Mouse (Mus musculus) hindbrain, embryonic 12.5 days (tissue): ENCODE results near the gene Rpl6. TPM values are rescaled to one million over a fixed set of nuclear protein-coding genes. Genes with fewer than 3 reads are reported as not detected.

Source experiments
- ATAC-seq: fragments of 200-750 bp; cut with Nextera tagmentation; 2 replicates; pipeline ENCODE4 v1.8.0; 2017; ENCODE audit warnings: moderate TSS enrichment; ENCODE audit not compliant: low FRiP score
- H3K27ac ChIP-seq: fragments of 300-500 bp; sonication (generic); 2 replicates; pipeline ENCODE4 v1.5.1; 2016; ENCODE audit warnings: mild to moderate bottlenecking
- H3K27me3 ChIP-seq: fragments of 300-500 bp; sonication (generic); 2 replicates; pipeline ENCODE4 v1.6.1; 2016; ENCODE audit warnings: mild to moderate bottlenecking
- H3K36me3 ChIP-seq: fragments of 300-500 bp; sonication (generic); 2 replicates; pipeline ENCODE4 v1.6.1; 2016; ENCODE audit warnings: mild to moderate bottlenecking
- H3K4me1 ChIP-seq: fragments of 300-500 bp; sonication (generic); 2 replicates; pipeline ENCODE4 v1.6.1; 2016
- H3K4me2 ChIP-seq: fragments of 300-500 bp; sonication (generic); replicated peaks from 2 replicates; pipeline ENCODE4 v1.6.1; 2016; ENCODE audit warnings: mild to moderate bottlenecking
- H3K4me3 ChIP-seq: fragments of 300-500 bp; sonication (generic); 2 replicates; pipeline ENCODE4 v1.5.1; 2016; ENCODE audit warnings: mild to moderate bottlenecking
- H3K9ac ChIP-seq: fragments of 300-500 bp; sonication (generic); 2 replicates; pipeline ENCODE4 v1.6.1; 2016; ENCODE audit warnings: mild to moderate bottlenecking, moderate library complexity
- H3K9me3 ChIP-seq: fragments of 300-500 bp; sonication (generic); replicated peaks from 2 replicates; pipeline ENCODE4 v1.6.1; 2016; ENCODE audit warnings: mild to moderate bottlenecking
- WGBS: fragments of 180-500 bp; shearing (Covaris S2); methylation state at CpG from one replicate; pipeline ENCODE4 v1.1.7; 2016; 5-methylcytosine and 5-hydroxymethylcytosine counted together
- polyA plus RNA-seq: library from polyadenylated mRNA; unstranded; fragments of >200 nt; fragmentation: Nextera tagmentation; extraction: Ambion mirVana; gene quantifications from 2 replicates; pipeline ENCODE4 v1.2.1, GENCODE M21; 2016

Rpl6 gene
- polyA plus RNA-seq, 1 experiment from 2014 or later = 472 TPM

GRCm38 (mm10) chr5:121230811-121231210 is 26.5 kb downstream of the Rpl6 start:
- Histone ChIP-seq H3K27me3 (no peaks in the 10 kb centered on the region), H3K36me3 (no peaks in the 10 kb centered on the region), H3K27ac (no peak overlapping the region), H3K4me2 (no peak overlapping the region), H3K4me3 (no peak overlapping the region), H3K9me3 (0 out of 2 replicates have a peak, but pooled peaks cover 3% of the 10 kb centered on the region), H3K4me1 (0 out of 2 replicates have a peak, but pooled peaks cover 2% of the 10 kb centered on the region), H3K9ac (no peak overlapping the region)
- 90% methylated on average over 9 of the region's 9 CpGs for WGBS
- ATAC-seq = no peak

- Histone ChIP-seq H3K4me1 (no peaks in the 10 kb centered on the region), H3K4me3 (no peak overlapping the region), H3K4me2 (no peak overlapping the region), H3K9ac (no peak overlapping the region), H3K36me3 (no peaks in the 10 kb centered on the region), H3K27ac (no peak overlapping the region), H3K27me3 (no peaks in the 10 kb centered on the region), H3K9me3 (0 out of 2 replicates have a peak, but pooled peaks cover 3% of the 10 kb centered on the region)
- ATAC-seq = no peak
- 94% methylated on average over 1 of the region's 1 CpGs for WGBS
These were observed 28.5 kb downstream of the Rpl6 start for GRCm38 (mm10) chr5:121232789-121233188.

- ATAC-seq = no peak
- no peaks in the 10 kb centered on the region for H3K4me1 ChIP-seq
- no peak overlapping the region for H3K4me2 ChIP-seq
- H3K9ac ChIP-seq = no peak overlapping the region
- no peak overlapping the region for H3K4me3 ChIP-seq
- 94% methylated on average over 2 of the region's 2 CpGs for WGBS
- H3K27me3 ChIP-seq = no peaks in the 10 kb centered on the region
- H3K27ac ChIP-seq = no peak overlapping the region
- H3K36me3 ChIP-seq = no peaks in the 10 kb centered on the region
- H3K9me3 ChIP-seq = 0 out of 2 replicates have a peak, but pooled peaks cover 3% of the 10 kb centered on the region
These were observed 29.4 kb downstream of the Rpl6 start for GRCm38 (mm10) chr5:121233726-121234125.

- H3K27ac ChIP-seq = no peak overlapping the region
- H3K9ac ChIP-seq = no peak overlapping the region
- H3K9me3 ChIP-seq = 0 out of 2 replicates have a peak, but pooled peaks cover 3% of the 10 kb centered on the region
- no peaks in the 10 kb centered on the region for H3K27me3 ChIP-seq
- no peaks in the 10 kb centered on the region for H3K36me3 ChIP-seq
- no peaks in the 10 kb centered on the region for H3K4me1 ChIP-seq
- no peak overlapping the region for H3K4me3 ChIP-seq
- no peak for ATAC-seq
- WGBS = 87% methylated on average over 5 of the region's 5 CpGs
- no peak overlapping the region for H3K4me2 ChIP-seq
These were observed 31.9 kb downstream of the Rpl6 start for GRCm38 (mm10) chr5:121236171-121236570.

- no peak overlapping the region for H3K4me3 ChIP-seq
- ATAC-seq = no peak
- no peaks in the 10 kb centered on the region for H3K4me1 ChIP-seq
- 80% methylated on average over 2 of the region's 2 CpGs for WGBS
- no peaks in the 10 kb centered on the region for H3K27me3 ChIP-seq
- H3K9ac ChIP-seq = no peak overlapping the region
- H3K4me2 ChIP-seq = no peak overlapping the region
- no peak overlapping the region for H3K27ac ChIP-seq
- H3K36me3 ChIP-seq = no peaks in the 10 kb centered on the region
- 0 out of 2 replicates have a peak, but pooled peaks cover 3% of the 10 kb centered on the region for H3K9me3 ChIP-seq
These were observed 33.9 kb downstream of the Rpl6 start for GRCm38 (mm10) chr5:121238208-121238607.

DNA sequence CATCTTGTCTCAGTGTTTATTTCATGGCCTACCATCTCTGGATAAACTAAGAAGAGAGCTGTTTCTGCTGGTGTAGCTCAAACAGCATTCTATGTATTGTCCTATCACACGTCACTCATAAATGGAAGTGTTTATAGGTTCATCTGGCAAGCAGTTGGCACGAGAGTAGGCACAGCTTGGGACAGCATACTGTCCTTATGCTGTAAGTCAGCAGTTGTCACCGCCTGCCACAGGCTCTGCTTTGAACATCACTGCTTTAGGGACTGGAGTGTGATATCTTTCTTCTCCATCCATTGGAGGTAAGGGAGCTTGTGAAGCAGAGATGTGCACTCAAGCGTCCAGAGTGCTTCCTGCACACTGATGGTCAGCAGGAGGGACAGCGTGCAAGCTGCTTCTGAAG is 35.6 kb downstream of the Rpl6 start:
- Histone ChIP-seq H3K4me2 (no peak overlapping the region), H3K9me3 (0 out of 2 replicates have a peak, but pooled peaks cover 1% of the 10 kb centered on the region), H3K27me3 (no peaks in the 10 kb centered on the region), H3K27ac (no peak overlapping the region), H3K4me3 (no peak overlapping the region), H3K9ac (no peak overlapping the region), H3K4me1 (no peaks in the 10 kb centered on the region), H3K36me3 (no peaks in the 10 kb centered on the region)
- ATAC-seq = no peak
- 85% methylated on average over 5 of the region's 5 CpGs for WGBS

GRCm38 (mm10) chr5:121241182-121241581 is 36.9 kb downstream of the Rpl6 start:
- no peak for ATAC-seq
- no peak overlapping the region for H3K4me2 ChIP-seq
- H3K27me3 ChIP-seq = no peaks in the 10 kb centered on the region

DNA sequence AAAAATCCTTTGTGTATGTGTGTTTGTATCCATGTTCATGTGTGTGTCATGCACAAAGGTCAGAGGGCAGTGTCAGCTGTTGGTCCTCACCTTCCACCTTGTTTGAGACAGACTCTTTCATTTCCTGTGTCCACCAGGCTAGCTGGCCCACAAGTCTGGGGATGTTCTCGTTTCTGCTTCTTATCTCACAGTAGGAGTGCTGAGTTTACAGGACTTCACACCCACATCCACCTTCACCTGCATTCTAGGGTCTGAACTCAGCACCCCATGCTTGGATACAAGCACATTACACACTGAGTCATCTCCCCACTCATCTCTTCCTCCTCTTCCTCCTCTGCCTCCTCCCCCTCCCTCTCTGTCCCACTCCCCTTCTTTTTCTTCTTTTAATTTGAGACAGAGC is 38.0 kb downstream of the Rpl6 start:
- H3K4me3 ChIP-seq = no peak overlapping the region
- no peak overlapping the region for H3K27ac ChIP-seq
- H3K4me2 ChIP-seq = no peak overlapping the region
- H3K36me3 ChIP-seq = no peaks in the 10 kb centered on the region
- WGBS = 50% methylated on average over 1 of the region's 1 CpGs
- no peaks in the 10 kb centered on the region for H3K4me1 ChIP-seq
- H3K9ac ChIP-seq = no peak overlapping the region
- no peak for ATAC-seq
- H3K9me3 ChIP-seq = no peaks in the 10 kb centered on the region
- no peaks in the 10 kb centered on the region for H3K27me3 ChIP-seq

More at GRCm38 (mm10) chr5:121241182-121241581, 36.9 kb downstream of the Rpl6 start:
- H3K36me3 ChIP-seq = no peaks in the 10 kb centered on the region
- H3K4me1 ChIP-seq = no peaks in the 10 kb centered on the region
- H3K4me3 ChIP-seq = no peak overlapping the region
- H3K27ac ChIP-seq = no peak overlapping the region
- no peak overlapping the region for H3K9ac ChIP-seq
- H3K9me3 ChIP-seq = no peaks in the 10 kb centered on the region

DNA sequence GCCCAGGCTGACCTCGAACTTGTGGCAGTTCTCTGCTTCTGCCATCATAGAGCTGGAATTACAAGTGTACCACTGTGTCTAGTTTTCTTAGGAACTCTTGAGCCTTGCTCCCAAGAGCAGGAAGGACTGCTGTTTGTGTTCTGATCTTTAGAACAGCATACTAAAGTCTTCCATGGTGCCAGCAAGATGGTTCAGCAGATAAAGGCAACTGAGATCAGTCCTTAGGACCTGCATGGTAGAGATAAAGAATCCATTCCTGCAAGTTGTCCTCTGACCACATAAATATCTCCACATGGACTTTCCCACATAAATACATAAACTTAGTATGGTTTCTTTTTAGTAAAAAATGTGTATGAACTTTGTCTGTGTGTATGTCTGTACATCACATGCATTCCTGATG is 38.4 kb downstream of the Rpl6 start:
- H3K9me3 ChIP-seq = no peaks in the 10 kb centered on the region
- no peak overlapping the region for H3K9ac ChIP-seq
- H3K27ac ChIP-seq = no peak overlapping the region
- H3K36me3 ChIP-seq = no peaks in the 10 kb centered on the region
- no peak for ATAC-seq
- H3K4me2 ChIP-seq = no peak overlapping the region
- no peaks in the 10 kb centered on the region for H3K27me3 ChIP-seq
- no peak overlapping the region for H3K4me3 ChIP-seq
- no peaks in the 10 kb centered on the region for H3K4me1 ChIP-seq
- 95% methylated on average over 1 of the region's 1 CpGs for WGBS

- no peak for ATAC-seq
- no peaks in the 10 kb centered on the region for H3K27me3 ChIP-seq
- no peaks in the 10 kb centered on the region for H3K36me3 ChIP-seq
- H3K4me1 ChIP-seq = no peaks in the 10 kb centered on the region
- H3K4me3 ChIP-seq = no peak overlapping the region
- 89% methylated on average over 1 of the region's 1 CpGs for WGBS
- H3K4me2 ChIP-seq = no peak overlapping the region
- no peak overlapping the region for H3K27ac ChIP-seq
- no peak overlapping the region for H3K9ac ChIP-seq
- H3K9me3 ChIP-seq = no peaks in the 10 kb centered on the region
These were observed 39.5 kb downstream of the Rpl6 start for GRCm38 (mm10) chr5:121243676-121244364.

- no peaks in the 10 kb centered on the region for H3K4me1 ChIP-seq
- no peaks in the 10 kb centered on the region for H3K36me3 ChIP-seq
- no peak overlapping the region for H3K9ac ChIP-seq
- ATAC-seq = no peak
- no peaks in the 10 kb centered on the region for H3K9me3 ChIP-seq
- 93% methylated on average over 5 of the region's 5 CpGs for WGBS
- H3K27me3 ChIP-seq = no peaks in the 10 kb centered on the region
- H3K4me3 ChIP-seq = no peak overlapping the region
- H3K27ac ChIP-seq = no peak overlapping the region
- no peak overlapping the region for H3K4me2 ChIP-seq
These were observed 40.1 kb downstream of the Rpl6 start for GRCm38 (mm10) chr5:121244365-121244731.

DNA sequence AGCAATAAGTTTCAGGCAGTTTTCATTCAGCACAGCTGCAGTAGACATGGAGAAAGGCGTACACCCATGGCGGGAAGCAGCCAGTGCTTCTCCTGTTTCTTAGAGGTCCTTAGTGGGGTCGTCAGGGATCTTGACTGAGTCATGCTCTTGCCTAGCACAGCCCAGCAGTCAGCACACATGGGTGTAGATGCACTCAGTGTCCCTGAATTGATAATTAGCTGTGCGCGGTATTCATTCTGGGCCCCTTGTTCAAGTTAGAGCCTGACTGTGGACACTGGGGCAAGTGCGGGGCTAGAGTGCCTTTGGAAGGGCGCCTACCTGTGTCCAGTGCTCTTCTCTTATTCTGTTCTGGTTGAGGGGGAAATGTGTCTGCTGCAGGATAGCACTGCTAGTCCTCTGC is 40.9 kb downstream of the Rpl6 start:
- WGBS = 77% methylated on average over 7 of the region's 7 CpGs
- Histone ChIP-seq H3K9ac (no peak overlapping the region), H3K9me3 (no peaks in the 10 kb centered on the region), H3K27ac (no peak overlapping the region), H3K4me1 (no peaks in the 10 kb centered on the region), H3K36me3 (no peaks in the 10 kb centered on the region), H3K4me3 (no peak overlapping the region), H3K27me3 (no peaks in the 10 kb centered on the region), H3K4me2 (no peak overlapping the region)
- no peak for ATAC-seq

DNA sequence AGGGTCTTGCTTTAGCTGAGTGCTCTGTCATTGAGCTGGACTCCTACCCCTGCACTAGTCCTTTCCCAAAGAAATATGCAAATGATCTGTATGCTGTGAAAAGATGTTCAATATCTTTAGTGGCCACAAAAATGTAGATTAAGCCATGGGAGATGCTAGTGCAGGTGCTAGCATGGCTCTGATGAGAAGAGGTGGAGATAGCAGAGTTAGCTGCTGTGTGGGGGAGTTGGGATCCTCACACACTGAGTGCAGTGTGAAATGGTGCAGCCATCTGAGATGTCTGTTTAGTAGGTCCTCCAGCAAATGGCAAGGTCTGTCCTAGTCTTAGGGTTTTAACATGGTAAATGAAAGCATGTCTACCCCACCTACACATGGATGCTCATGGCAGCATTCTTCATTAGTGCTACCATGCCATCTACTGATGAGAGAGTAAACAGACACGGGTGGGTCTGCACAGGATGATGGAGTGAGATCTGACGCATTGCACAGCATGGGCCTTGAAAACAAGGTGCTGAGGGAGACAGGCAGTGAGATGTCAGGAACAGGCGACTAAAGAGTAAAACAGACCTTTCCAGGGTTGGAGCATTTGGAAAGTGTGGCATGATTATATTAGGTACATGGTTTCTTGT is 44.6 kb downstream of the Rpl6 start:
- Histone ChIP-seq H3K9me3 (no peaks in the 10 kb centered on the region), H3K9ac (no peak overlapping the region), H3K27me3 (no peaks in the 10 kb centered on the region), H3K4me1 (no peaks in the 10 kb centered on the region), H3K4me3 (no peak overlapping the region), H3K4me2 (no peak overlapping the region), H3K36me3 (peaks cover 5% of the 10 kb centered on the region; the same call in 1 of the 2 replicates), H3K27ac (no peak overlapping the region)
- ATAC-seq = no peak
- 76% methylated on average over 3 of the region's 3 CpGs for WGBS
